Mouse (Mus musculus) liver, adult 2 months (tissue): Measurements from ENCODE around the gene Ssc4d. TPM values are rescaled to one million over a fixed set of nuclear protein-coding genes. Genes with fewer than 3 reads are reported as not detected.
A peak's percentile ranks its signal among the peaks of the same experiment; 100 is the strongest.

Experiments
- DNase-seq: peaks from one replicate; pipeline ENCODE4 v3.0.0-alpha.2; 2011; ENCODE audit warnings: low read depth, low spot score; ENCODE audit errors: extremely low read depth
- H3K27ac ChIP-seq: fragments of 200-500 bp; replicated peaks from 2 replicates; pipeline ENCODE4 v1.5.1; 2012; ENCODE audit warnings: low read depth, mild to moderate bottlenecking, control low read depth, inconsistent platforms, low read length; ENCODE audit not compliant: insufficient read depth
- H3K27me3 ChIP-seq: fragments of 200-500 bp; 2 replicates; pipeline ENCODE4 v1.6.1; 2012; ENCODE audit warnings: mild to moderate bottlenecking, moderate library complexity, low read length, inconsistent platforms; ENCODE audit not compliant: control insufficient read depth, insufficient read depth
- H3K36me3 ChIP-seq: fragments of 200-500 bp; 2 replicates; pipeline ENCODE4 v1.6.1; 2012; ENCODE audit warnings: low read length, inconsistent platforms; ENCODE audit not compliant: control insufficient read depth, insufficient read depth
- H3K4me1 ChIP-seq: fragments of 200-500 bp; 2 replicates; pipeline ENCODE4 v1.6.1; 2011; ENCODE audit warnings: low read length; ENCODE audit not compliant: control insufficient read depth, insufficient read depth
- H3K4me3 ChIP-seq: fragments of 200-500 bp; 2 replicates; pipeline ENCODE4 v1.5.1; 2011; ENCODE audit warnings: low read depth, mild to moderate bottlenecking, control low read depth, low read length, moderate library complexity; ENCODE audit not compliant: insufficient read depth
- H3K79me2 ChIP-seq: fragments of 200-500 bp; 2 replicates; pipeline ENCODE4 v1.6.1; 2012; ENCODE audit warnings: inconsistent platforms, mild to moderate bottlenecking, low read length, moderate library complexity; ENCODE audit not compliant: control insufficient read depth, insufficient read depth
- H3K9ac ChIP-seq: fragments of 200-500 bp; 2 replicates; pipeline ENCODE4 v1.6.1; 2012; ENCODE audit warnings: low read depth, mild to moderate bottlenecking, control low read depth, inconsistent platforms, low read length
- CTCF ChIP-seq: fragments of 200-500 bp; IDR thresholded peaks from 2 replicates; pipeline ENCODE4 v1.5.1; 2011; ENCODE audit warnings: low read depth, low read length, control low read depth
- POLR2A ChIP-seq: fragments of 200-500 bp; IDR thresholded peaks from 2 replicates; pipeline ENCODE4 v1.6.1; 2011; ENCODE audit warnings: low read length, control low read depth; ENCODE audit not compliant: insufficient read depth; ENCODE audit errors: extremely low read depth
- whole genome bisulfite sequencing: fragments of 180-500 bp; shearing (Covaris S2); methylation state at CpG from one replicate; pipeline ENCODE4 v1.1.7; 2018; 5-methylcytosine and 5-hydroxymethylcytosine counted together
- polyA plus RNA-seq: library from polyadenylated mRNA; depleted of rRNA; stranded (reverse); fragments of >200 nt; gene quantifications from 2 replicates; pipeline ENCODE4 v1.2.3, GENCODE M21; 2012
- total RNA-seq: library from RNA; depleted of rRNA; stranded (reverse); fragments of >200 nt; gene quantifications from 2 replicates; pipeline ENCODE4 v1.2.3, GENCODE M21; 2014

Gene Ssc4d
- total and polyA plus RNA-seq, 2 experiments = 4.8 to 6.5 TPM

DNA sequence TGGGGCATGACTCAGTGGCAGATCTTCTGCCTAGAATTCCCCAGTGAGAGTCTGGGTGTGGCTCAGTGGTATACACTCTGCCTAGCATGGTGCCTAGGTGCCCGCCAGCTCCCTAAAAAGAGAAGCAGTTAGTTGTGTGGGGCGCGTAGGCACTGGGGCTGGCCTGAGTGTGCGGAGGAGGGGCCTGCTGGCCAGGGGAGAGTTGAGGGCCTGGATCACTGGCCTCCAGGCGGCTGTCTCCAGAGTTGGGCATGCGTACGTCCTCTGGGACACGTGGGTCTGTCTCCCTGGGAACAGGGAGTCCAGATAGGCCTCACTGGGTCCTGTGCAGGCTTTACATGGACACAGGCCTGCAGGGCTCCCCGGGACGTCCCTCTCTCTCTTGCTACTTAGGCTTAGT is 40.5 kb upstream of the Ssc4d start:
- TF ChIP-seq POLR2A (no peak), CTCF (no peak)
- H3K27me3 ChIP-seq = no peaks in the 10 kb centered on the region
- H3K9ac ChIP-seq = no peak overlapping the region
- DNase-seq = no peak
- peaks cover 2% of the 10 kb centered on the region for H3K4me1 ChIP-seq
- peaks cover 6% of the 10 kb centered on the region; the same call in 1 of the 2 replicates for H3K36me3 ChIP-seq
- no peak overlapping the region for H3K27ac ChIP-seq
- H3K4me3 ChIP-seq = no peak overlapping the region
- no peaks in the 10 kb centered on the region for H3K79me2 ChIP-seq
- 88% methylated on average over 10 of the region's 10 CpGs for WGBS

DNA sequence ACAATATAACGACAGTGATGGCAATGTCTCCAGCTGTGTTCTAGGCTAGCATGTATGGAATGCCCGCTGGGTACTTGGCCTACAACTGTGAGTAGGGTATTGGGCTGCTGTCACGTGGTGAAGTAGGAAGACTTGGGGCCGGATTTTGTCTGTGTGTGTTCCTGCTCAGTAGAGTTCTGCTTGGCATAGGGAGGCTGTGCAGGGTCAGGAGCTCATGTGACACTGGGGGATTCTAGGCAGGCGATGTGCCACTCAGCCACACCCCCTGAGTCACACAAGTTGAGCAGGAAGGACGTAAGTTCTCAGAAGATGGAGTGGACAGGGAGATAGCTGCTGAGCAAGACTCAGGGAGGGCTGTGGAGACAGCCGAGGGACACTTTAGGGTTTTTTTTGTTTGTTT is 33.4 kb upstream of the Ssc4d start:
- Histone ChIP-seq H3K4me1 (peaks cover 1% of the 10 kb centered on the region; the same call in 1 of the 2 replicates), H3K4me3 (no peak overlapping the region), H3K79me2 (no peaks in the 10 kb centered on the region; the same call in 1 of the 2 replicates), H3K27me3 (no peaks in the 10 kb centered on the region), H3K36me3 (peaks cover 5% of the 10 kb centered on the region; the same call in 1 of the 2 replicates), H3K9ac (no peak overlapping the region), H3K27ac (no peak overlapping the region)
- TF ChIP-seq CTCF (no peak), POLR2A (no peak)
- WGBS = 74% methylated on average over 7 of the region's 7 CpGs
- DNase-seq = no peak

- 90% methylated on average over 4 of the region's 4 CpGs for WGBS
Observed at GRCm38 (mm10) chr5:136004537-136004936, 30.2 kb upstream of the Ssc4d start.

GRCm38 (mm10) chr5:136002751-136003151 is 28.4 kb upstream of the Ssc4d start:
- TF ChIP-seq POLR2A (no peak), CTCF (no peak)
- Histone ChIP-seq H3K9ac (no peak overlapping the region), H3K36me3 (0 out of 2 replicates have a peak, but pooled peaks cover 3% of the 10 kb centered on the region), H3K27ac (0 out of 2 replicates have a peak overlapping the region, but pooled peaks have one; percentile 33), H3K27me3 (no peaks in the 10 kb centered on the region), H3K4me3 (no peak overlapping the region), H3K79me2 (no peaks in the 10 kb centered on the region; the same call in 1 of the 2 replicates), H3K4me1 (peaks cover 2% of the 10 kb centered on the region)
- WGBS = 71% methylated on average over 3 of the region's 3 CpGs
- no peak for DNase-seq

More at GRCm38 (mm10) chr5:136004537-136004936, 30.2 kb upstream of the Ssc4d start:
- no peak for TF ChIP-seq POLR2A
- TF ChIP-seq CTCF = no peak
- Histone ChIP-seq H3K4me1 (peaks cover 2% of the 10 kb centered on the region), H3K9ac (no peak overlapping the region), H3K4me3 (no peak overlapping the region), H3K79me2 (no peaks in the 10 kb centered on the region; the same call in 1 of the 2 replicates), H3K27me3 (no peaks in the 10 kb centered on the region), H3K27ac (no peak overlapping the region), H3K36me3 (no peaks in the 10 kb centered on the region)
- DNase-seq = no peak

DNA sequence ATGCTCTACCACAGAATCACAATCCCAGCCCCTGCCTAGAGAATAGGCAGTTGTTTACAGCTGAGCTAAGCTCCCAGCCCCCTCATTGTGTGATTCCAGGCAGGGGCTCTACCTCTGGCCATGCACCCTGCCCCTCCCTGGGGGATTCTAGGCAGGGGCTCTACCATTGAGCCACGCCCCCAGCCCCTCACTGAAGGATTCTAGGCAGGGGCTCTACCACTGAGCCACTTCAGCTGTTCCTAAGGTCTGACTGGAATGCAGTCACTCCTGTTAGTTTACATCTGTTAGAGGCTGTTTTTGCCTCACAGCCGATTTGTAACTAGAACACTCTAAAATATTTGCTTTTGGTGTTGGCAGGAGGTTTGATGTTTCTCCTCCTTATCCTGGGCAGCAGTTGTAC is 28.0 kb upstream of the Ssc4d start:
- Histone ChIP-seq H3K27me3 (no peaks in the 10 kb centered on the region), H3K27ac (peak overlapping the region; percentile 16; the same call in 1 of the 2 replicates), H3K79me2 (no peaks in the 10 kb centered on the region; the same call in 1 of the 2 replicates), H3K4me1 (peaks cover 2% of the 10 kb centered on the region), H3K9ac (no peak overlapping the region), H3K4me3 (no peak overlapping the region), H3K36me3 (0 out of 2 replicates have a peak, but pooled peaks cover 3% of the 10 kb centered on the region)
- WGBS = 39% methylated on average over 2 of the region's 2 CpGs
- TF ChIP-seq CTCF (no peak), POLR2A (no peak)
- peak; percentile 29 for DNase-seq

- Histone ChIP-seq H3K27me3 (no peaks in the 10 kb centered on the region), H3K9ac (no peak overlapping the region), H3K4me1 (peaks cover 2% of the 10 kb centered on the region), H3K36me3 (0 out of 2 replicates have a peak, but pooled peaks cover 3% of the 10 kb centered on the region), H3K79me2 (no peaks in the 10 kb centered on the region; the same call in 1 of the 2 replicates), H3K27ac (no peak overlapping the region), H3K4me3 (no peak overlapping the region)
- WGBS = 75% methylated on average over 6 of the region's 6 CpGs
- TF ChIP-seq CTCF (no peak), POLR2A (no peak)
- DNase-seq = no peak
Observed at GRCm38 (mm10) chr5:136001222-136001621, 26.9 kb upstream of the Ssc4d start.
